Comparison of ENCODE assay signal across 8 mouse cellular contexts in genomic region chr11:101697156-101697861, GRCm38 (mm10). TPM values are rescaled to one million over a fixed set of nuclear protein-coding genes. Genes with fewer than 3 reads are reported as not detected.
DNase-seq lines count a peak whose midpoint lies in the region; ATAC-seq lines count a peak whose summit lies in the region.

No protein-coding gene starts in this region.

- WGBS in neural tube, embryonic 12.5 days: 92% methylated on average over 9 of the region's 9 CpGs
- 88% methylated on average over 9 of the region's 9 CpGs for WGBS in neural tube, embryonic 15.5 days
- 91% methylated on average over 9 of the region's 9 CpGs for WGBS in midbrain, embryonic 11.5 days

- H3K27ac ChIP-seq in neural tube, embryonic 12.5 days: peak overlapping the region; percentile 38; the same call in 1 of the 2 replicates
- no peak overlapping the region; the same call in 1 of the 2 replicates for H3K27ac ChIP-seq in neural tube, embryonic 15.5 days (replicated peaks)
- peak overlapping the region; percentile 71 for H3K27ac ChIP-seq in midbrain, embryonic 11.5 days (ENCODE audit: low read depth, low read length)

- no peak overlapping the region for H3K4me3 ChIP-seq in neural tube, embryonic 12.5 days
- H3K4me3 ChIP-seq in neural tube, embryonic 15.5 days (replicated peaks): no peak overlapping the region
- H3K4me3 ChIP-seq in midbrain, embryonic 11.5 days (ENCODE audit: low read depth, low read length): no peak overlapping the region

- peak overlapping the region; percentile 51; the same call in 1 of the 2 replicates for H3K4me2 ChIP-seq in neural tube, embryonic 12.5 days (replicated peaks)
- H3K4me2 ChIP-seq in neural tube, embryonic 15.5 days: no peak overlapping the region
- no peak overlapping the region for H3K4me2 ChIP-seq in midbrain, embryonic 11.5 days

- H3K4me1 ChIP-seq in neural tube, embryonic 12.5 days: peaks cover 22% of the 10 kb centered on the region
- H3K4me1 ChIP-seq in neural tube, embryonic 15.5 days: peaks cover 26% of the 10 kb centered on the region
- H3K4me1 ChIP-seq in midbrain, embryonic 11.5 days (ENCODE audit: control insufficient read depth, insufficient read depth, low read length): peaks cover 15% of the 10 kb centered on the region

- 0 out of 2 replicates have a peak, but pooled peaks cover 6% of the 10 kb centered on the region for H3K9me3 ChIP-seq in neural tube, embryonic 12.5 days
- no peaks in the 10 kb centered on the region for H3K9me3 ChIP-seq in neural tube, embryonic 15.5 days (replicated peaks)
- no peaks in the 10 kb centered on the region for H3K9me3 ChIP-seq in midbrain, embryonic 11.5 days (ENCODE audit: control insufficient read depth, low read length)

- no peaks in the 10 kb centered on the region for H3K27me3 ChIP-seq in neural tube, embryonic 12.5 days (replicated peaks)
- no peaks in the 10 kb centered on the region for H3K27me3 ChIP-seq in neural tube, embryonic 15.5 days (replicated peaks)
- no peaks in the 10 kb centered on the region for H3K27me3 ChIP-seq in midbrain, embryonic 11.5 days (ENCODE audit: control insufficient read depth, insufficient read depth, low read length)

- no peaks in the 10 kb centered on the region for H3K36me3 ChIP-seq in neural tube, embryonic 12.5 days
- no peaks in the 10 kb centered on the region for H3K36me3 ChIP-seq in neural tube, embryonic 15.5 days
- H3K36me3 ChIP-seq in midbrain, embryonic 11.5 days (ENCODE audit: control insufficient read depth, insufficient read depth, low read length): no peaks in the 10 kb centered on the region

- DNase-seq in CD4-positive, CD25-positive, alpha-beta regulatory T cell, adult 2 months (ENCODE audit: low read depth, low spot score): peak; percentile 32
- DNase-seq in midbrain, embryonic 11.5 days (ENCODE audit: low spot score, missing footprints): no peak
- peak; percentile 54 for DNase-seq in thymus, postnatal 4 days
- no peak for DNase-seq in adipocyte (ENCODE audit: low spot score)

- ATAC-seq in CD4-positive, CD25-positive, alpha-beta regulatory T cell, adult 4 months: no peak
- ATAC-seq in neural tube, embryonic 12.5 days (ENCODE audit: low FRiP score, low read depth): no peak
- no peak for ATAC-seq in neural tube, embryonic 15.5 days (ENCODE audit: low FRiP score)
- ATAC-seq in midbrain, embryonic 11.5 days (ENCODE audit: low FRiP score): no peak
- no peak for ATAC-seq in frontal cortex, adult (ENCODE audit: low TSS enrichment)

- no peak overlapping the region for H3K9ac ChIP-seq in neural tube, embryonic 12.5 days
- no peak overlapping the region for H3K9ac ChIP-seq in neural tube, embryonic 15.5 days (replicated peaks)
- peak overlapping the region; percentile 39; the same call in 1 of the 2 replicates for H3K9ac ChIP-seq in midbrain, embryonic 11.5 days (ENCODE audit: low read length)

RNA-seq across cellular contexts. Expression of gene Arl4d, which starts 32.0 kb away (rescaled TPM):
- not detected for polyA plus RNA-seq in CD4-positive, CD25-positive, alpha-beta regulatory T cell, adult 4 months (2017; shearing (Covaris generic))
- 23.1 and 24.7 TPM in 2 replicates for polyA plus RNA-seq in neural tube, embryonic 12.5 days (2016; fragmentation: Nextera tagmentation; extraction: Ambion mirVana)
- polyA plus RNA-seq in neural tube, embryonic 15.5 days (2015; fragmentation: Nextera tagmentation; extraction: Ambion mirVana): 8.1 and 9.1 TPM in 2 replicates
- polyA plus RNA-seq in midbrain, embryonic 11.5 days (2014; fragmentation: Nextera tagmentation; extraction: Ambion mirVana): 3.9 and 4.4 TPM in 2 replicates

RNA-seq across cellular contexts. Expression of gene Dhx8, which starts 35.4 kb away (rescaled TPM):
- 10 to 100 TPM; 30.8 to 39.0 TPM for polyA plus RNA-seq in CD4-positive, CD25-positive, alpha-beta regulatory T cell, adult 4 months (2017; shearing (Covaris generic))
- polyA plus RNA-seq in neural tube, embryonic 12.5 days (2016; fragmentation: Nextera tagmentation; extraction: Ambion mirVana): 40.0 and 43.2 TPM in 2 replicates
- 28.7 and 29.9 TPM in 2 replicates for polyA plus RNA-seq in neural tube, embryonic 15.5 days (2015; fragmentation: Nextera tagmentation; extraction: Ambion mirVana)
- polyA plus RNA-seq in midbrain, embryonic 11.5 days (2014; fragmentation: Nextera tagmentation; extraction: Ambion mirVana): 39.2 and 41.1 TPM in 2 replicates

Comparison
In these comparisons a context has a peak if more than half of its experiments do, and no peak if none do; other contexts are left out.
1. DNase-seq: peak in CD4-positive, CD25-positive, alpha-beta regulatory T cell, adult 2 months (single experiment) and thymus, postnatal 4 days (single experiment); none in midbrain, embryonic 11.5 days (single experiment) and adipocyte (single experiment).